Mouse (Mus musculus) spleen, adult 2 months (tissue): Measurements from ENCODE around the gene Gmppa.

ENCODE experiments used
- CTCF ChIP-seq: fragments of 200-500 bp; IDR thresholded peaks from 2 replicates; pipeline ENCODE4 v1.5.1; 2011; ENCODE audit warnings: mild to moderate bottlenecking, inconsistent platforms; ENCODE audit not compliant: insufficient read depth, insufficient read length, insufficient replicate concordance; ENCODE audit errors: extremely low read depth
- POLR2A ChIP-seq: fragments of 200-500 bp; IDR thresholded peaks from 2 replicates; pipeline ENCODE4 v1.6.1; 2011; ENCODE audit warnings: low read depth, low read length, inconsistent platforms

DNA sequence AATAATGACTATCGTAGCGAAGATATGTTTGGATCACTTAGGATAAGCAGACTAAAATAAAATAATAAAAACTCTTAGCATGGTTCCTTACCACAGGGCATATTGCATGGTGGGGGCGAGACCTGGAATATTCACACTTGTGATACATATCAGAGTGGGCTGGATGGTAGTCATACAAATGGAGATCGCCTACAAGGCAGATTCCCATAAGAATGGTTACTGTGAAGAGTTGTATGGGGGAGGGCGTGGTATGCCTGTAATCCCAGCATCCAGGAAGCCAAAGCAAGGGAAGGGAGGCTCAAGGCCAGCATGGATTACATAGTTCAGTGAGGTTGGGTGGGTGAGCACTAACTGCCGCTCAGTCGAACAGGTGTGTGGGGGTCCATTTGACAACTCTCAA, 45.0 kb downstream of the Gmppa start:
- TF ChIP-seq CTCF (no peak), POLR2A (no peak)
